Mouse (Mus musculus) embryonic fibroblast, embryonic 13.5 days (primary cell): Measurements from ENCODE around the gene Fam178b. TPM values are rescaled to one million over a fixed set of nuclear protein-coding genes. Genes with fewer than 3 reads are reported as not detected.

Experiments used
- H3K27ac ChIP-seq: 2 replicates; pipeline ENCODE4 v1.5.1; 2012; ENCODE audit warnings: low read length, control low read depth, inconsistent platforms; ENCODE audit not compliant: insufficient read depth
- H3K4me1 ChIP-seq: 2 replicates; pipeline ENCODE4 v1.6.1; 2011; ENCODE audit warnings: low read length; ENCODE audit not compliant: control insufficient read depth, insufficient read depth
- H3K4me3 ChIP-seq: 2 replicates; pipeline ENCODE4 v1.5.1; 2011; ENCODE audit warnings: mild to moderate bottlenecking, control low read depth, low read length; ENCODE audit not compliant: insufficient read depth
- CTCF ChIP-seq: IDR thresholded peaks from 2 replicates; pipeline ENCODE4 v1.5.1; 2011; ENCODE audit warnings: mild to moderate bottlenecking, control low read depth, low read length, moderate library complexity, borderline replicate concordance; ENCODE audit not compliant: insufficient read depth
- POLR2A ChIP-seq: IDR thresholded peaks from 2 replicates; pipeline ENCODE4 v1.6.1; 2011; ENCODE audit warnings: low read depth, mild to moderate bottlenecking, control low read depth, low read length, moderate library complexity
- polyA plus RNA-seq: library from polyadenylated mRNA; stranded (reverse); fragments of >200 nt; gene quantifications from 2 replicates; pipeline ENCODE4 v1.2.4, GENCODE M21; 2011; ENCODE audit warnings: low read depth; ENCODE audit not compliant: missing spikeins, insufficient read length

Gene Fam178b
- polyA plus RNA-seq, 1 experiment = not detected

DNA sequence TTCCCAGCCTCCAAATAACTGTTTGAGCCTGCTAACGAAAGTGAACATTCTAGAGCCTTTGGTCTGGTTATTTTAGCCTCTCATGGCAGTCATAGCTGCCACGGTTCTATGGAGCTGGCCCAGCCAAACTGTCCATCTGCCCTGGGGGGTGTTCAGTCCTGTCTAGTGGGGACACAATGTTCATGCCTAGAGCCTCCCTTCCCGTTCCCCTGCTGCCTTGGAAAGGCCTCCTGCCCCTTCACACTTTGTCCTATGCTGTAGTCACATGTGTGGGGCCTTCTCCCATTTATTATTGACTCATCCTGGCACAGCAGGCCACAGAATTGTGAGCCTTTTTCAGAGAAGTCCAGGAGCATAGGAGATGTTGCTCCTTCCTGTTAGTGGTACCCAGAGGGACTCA, 164.7 kb downstream of the Fam178b start:
- H3K27ac ChIP-seq = no peak overlapping the region
- H3K4me1 ChIP-seq = peaks cover 7% of the 10 kb centered on the region; the same call in 1 of the 2 replicates
- H3K4me3 ChIP-seq = no peak overlapping the region
- no peak for TF ChIP-seq POLR2A
- no peak for TF ChIP-seq CTCF

- Histone ChIP-seq H3K4me1 (peaks cover 7% of the 10 kb centered on the region; the same call in 1 of the 2 replicates), H3K27ac (no peak overlapping the region), H3K4me3 (no peak overlapping the region)
- no peak for TF ChIP-seq POLR2A
- peak; percentile 24; the same call in 1 of the 2 replicates for TF ChIP-seq CTCF
Observed at GRCm38 (mm10) chr1:36513718-36514117, 169.3 kb downstream of the Fam178b start.

GRCm38 (mm10) chr1:36513310-36513709, 169.7 kb downstream of the Fam178b start:
- Histone ChIP-seq H3K4me1 (peaks cover 5% of the 10 kb centered on the region; the same call in 1 of the 2 replicates), H3K27ac (no peak overlapping the region), H3K4me3 (peak overlapping the region; percentile 52)
- TF ChIP-seq POLR2A (no peak), CTCF (no peak)

GRCm38 (mm10) chr1:36512966-36513280, 170.1 kb downstream of the Fam178b start:
- TF ChIP-seq CTCF (no peak), POLR2A (no peak)
- no peak overlapping the region for H3K27ac ChIP-seq
- peak overlapping the region; percentile 52 for H3K4me3 ChIP-seq
- H3K4me1 ChIP-seq = peaks cover 2% of the 10 kb centered on the region; the same call in 1 of the 2 replicates

Other genes starting within 250 kb of the Fam178b start
- 22.7 and 25.9 TPM in 2 replicates for gene Lman2l, start 237.9 kb downstream of the Fam178b start, polyA plus RNA-seq
- 10.4 and 11.6 TPM in 2 replicates for gene Cnnm4, start 211.6 kb downstream of the Fam178b start, polyA plus RNA-seq
- 4.0 and 6.2 TPM in 2 replicates for gene Cnnm3, start 171.3 kb downstream of the Fam178b start, polyA plus RNA-seq
- gene Ankrd23, start 146.3 kb downstream of the Fam178b start, polyA plus RNA-seq = 2.9 and 6.7 TPM in 2 replicates
- 1.6 TPM in 1 of 2 replicates, not detected in the other for gene Gm42417, start 143.8 kb downstream of the Fam178b start, polyA plus RNA-seq
- gene Ankrd39, start 135.7 kb downstream of the Fam178b start, polyA plus RNA-seq = 7.7 and 8.0 TPM in 2 replicates
- 11.8 and 20.5 TPM in 2 replicates for gene Sema4c, start 124.8 kb downstream of the Fam178b start, polyA plus RNA-seq
- gene Cox5b, start 8.3 kb upstream of the Fam178b start, polyA plus RNA-seq = 379 and 417 TPM in 2 replicates
- gene 4933424G06Rik, start 27.0 kb upstream of the Fam178b start, polyA plus RNA-seq = 0.88 TPM in 1 of 2 replicates, not detected in the other
- gene Actr1b, start 31.2 kb upstream of the Fam178b start, polyA plus RNA-seq = 109 and 120 TPM in 2 replicates
- gene Zap70, start 78.6 kb upstream of the Fam178b start, polyA plus RNA-seq = not detected in 2 replicates